Mouse (Mus musculus) embryonic facial prominence, embryonic 13.5 days (tissue): ENCODE data around the gene Sstr2. TPM values are rescaled to one million over a fixed set of nuclear protein-coding genes. Genes with fewer than 3 reads are reported as not detected.

ENCODE experiments used
- ATAC-seq: fragments of 200-750 bp; cut with Nextera tagmentation; 2 replicates; pipeline ENCODE4 v1.8.0; 2017; ENCODE audit warnings: low read depth; ENCODE audit not compliant: insufficient number of reproducible peaks, insufficient read depth, low FRiP score, low TSS enrichment
- H3K27ac ChIP-seq: fragments of 300-500 bp; sonication (generic); 2 replicates; pipeline ENCODE4 v1.5.1; 2015; ENCODE audit warnings: moderate library complexity, mild to moderate bottlenecking, inconsistent platforms
- H3K27me3 ChIP-seq: fragments of 300-500 bp; sonication (generic); 2 replicates; pipeline ENCODE4 v1.6.1; 2015; ENCODE audit warnings: mild to moderate bottlenecking, inconsistent platforms
- H3K36me3 ChIP-seq: fragments of 300-500 bp; sonication (generic); 2 replicates; pipeline ENCODE4 v1.6.1; 2015; ENCODE audit warnings: mild to moderate bottlenecking, inconsistent platforms
- H3K4me1 ChIP-seq: fragments of 300-500 bp; sonication (generic); 2 replicates; pipeline ENCODE4 v1.6.1; 2015; ENCODE audit warnings: inconsistent platforms
- H3K4me2 ChIP-seq: fragments of 300-500 bp; sonication (generic); 2 replicates; pipeline ENCODE4 v1.6.1; 2015; ENCODE audit warnings: moderate library complexity, mild to moderate bottlenecking, inconsistent platforms
- H3K4me3 ChIP-seq: fragments of 300-500 bp; sonication (generic); 2 replicates; pipeline ENCODE4 v1.5.1; 2015; ENCODE audit warnings: mild to moderate bottlenecking, inconsistent platforms
- H3K9ac ChIP-seq: fragments of 300-500 bp; sonication (generic); 2 replicates; pipeline ENCODE4 v1.6.1; 2015; ENCODE audit warnings: mild to moderate bottlenecking, inconsistent platforms
- H3K9me3 ChIP-seq: fragments of 300-500 bp; sonication (generic); 2 replicates; pipeline ENCODE4 v1.6.1; 2016; ENCODE audit warnings: inconsistent platforms
- WGBS: fragments of 180-500 bp; shearing (Covaris S2); methylation state at CpG from one replicate; pipeline ENCODE4 v1.1.7; 2015; ENCODE audit warnings: mixed read lengths; 5-methylcytosine and 5-hydroxymethylcytosine counted together
- polyA plus RNA-seq: library from polyadenylated mRNA; unstranded; fragments of >200 nt; fragmentation: Nextera tagmentation; extraction: Ambion mirVana; gene quantifications from 2 replicates; pipeline ENCODE4 v1.2.1, GENCODE M21; 2015

Sstr2 gene
- polyA plus RNA-seq, 1 experiment from 2014 or later, result 1.3 TPM

DNA sequence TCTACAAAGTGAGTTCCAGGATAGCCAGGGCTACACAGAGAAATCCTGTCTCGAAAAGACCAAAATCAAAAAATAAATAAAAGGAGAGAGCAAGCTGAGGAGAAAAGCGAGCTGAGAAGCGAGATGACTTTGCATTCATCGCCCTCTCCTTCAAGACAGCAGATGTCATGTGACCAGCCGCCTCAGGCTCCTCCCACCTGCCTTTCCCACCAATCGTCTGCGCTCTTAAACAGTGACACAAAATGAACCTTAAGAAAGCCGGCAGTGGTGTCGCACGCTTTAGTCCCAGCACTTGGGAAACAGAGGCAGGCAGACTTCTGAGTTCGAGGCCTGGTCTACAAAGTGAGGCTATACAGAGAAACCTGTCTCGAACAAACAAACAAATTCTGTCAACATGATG, 11.6 kb upstream of the Sstr2 start:
- WGBS, result 94% methylated on average over 12 of the region's 12 CpGs
- H3K4me1 ChIP-seq, result peaks cover 33% of the 10 kb centered on the region
- no peak for ATAC-seq
- H3K36me3 ChIP-seq, result no peaks in the 10 kb centered on the region
- no peak overlapping the region for H3K4me3 ChIP-seq
- H3K27me3 ChIP-seq, result no peaks in the 10 kb centered on the region
- H3K4me2 ChIP-seq, result no peak overlapping the region
- no peak overlapping the region for H3K9ac ChIP-seq
- H3K27ac ChIP-seq, result no peak overlapping the region
- H3K9me3 ChIP-seq, result no peaks in the 10 kb centered on the region

DNA sequence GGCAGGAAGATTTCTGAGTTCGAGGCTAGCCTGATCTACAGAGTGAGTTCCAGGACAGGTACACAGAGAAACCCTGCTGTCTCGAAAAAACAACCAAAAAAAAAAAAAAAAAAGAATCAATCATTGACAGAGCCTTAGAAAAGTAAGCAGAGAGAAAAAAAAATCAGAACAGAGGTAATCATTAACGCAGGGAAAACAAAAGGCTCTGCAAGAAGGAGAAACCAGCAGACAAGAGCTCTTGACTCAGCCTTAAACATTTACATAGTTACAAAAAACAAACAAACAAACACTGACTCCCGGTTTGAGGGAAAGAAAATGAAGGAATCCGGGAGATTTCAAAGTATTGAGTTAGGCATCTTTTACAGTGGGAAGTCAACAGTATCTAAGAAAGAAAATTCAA, 9.6 kb upstream of the Sstr2 start:
- peaks cover 4% of the 10 kb centered on the region; the same call in 1 of the 2 replicates for H3K27me3 ChIP-seq
- peaks cover 19% of the 10 kb centered on the region for H3K4me1 ChIP-seq
- no peaks in the 10 kb centered on the region for H3K36me3 ChIP-seq
- no peaks in the 10 kb centered on the region for H3K9me3 ChIP-seq
- H3K27ac ChIP-seq, result no peak overlapping the region
- H3K4me3 ChIP-seq, result no peak overlapping the region
- H3K9ac ChIP-seq, result no peak overlapping the region
- 82% methylated on average over 5 of the region's 5 CpGs for WGBS
- H3K4me2 ChIP-seq, result no peak overlapping the region
- ATAC-seq, result no peak

DNA sequence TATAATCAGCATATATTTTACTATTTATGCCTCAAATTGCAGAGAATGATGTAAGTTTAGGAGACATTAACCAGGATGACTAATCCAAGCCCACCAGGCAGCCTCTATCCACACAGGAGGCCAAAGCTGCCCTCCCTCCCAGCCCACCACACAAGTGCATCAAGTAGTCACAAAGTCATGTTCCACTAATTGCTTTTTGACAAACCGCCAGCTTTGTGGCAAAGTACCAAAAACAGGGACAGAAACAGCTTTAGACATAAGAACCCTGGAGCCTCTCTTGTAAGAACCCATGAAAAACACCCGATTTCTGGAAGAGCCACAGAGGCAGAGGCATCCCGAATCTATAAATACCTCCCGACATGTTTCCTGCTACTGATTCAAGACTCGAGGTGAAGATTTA, 8.9 kb upstream of the Sstr2 start:
- Histone ChIP-seq H3K27ac (no peak overlapping the region), H3K4me2 (no peak overlapping the region), H3K36me3 (no peaks in the 10 kb centered on the region), H3K4me1 (peaks cover 18% of the 10 kb centered on the region), H3K27me3 (peaks cover 5% of the 10 kb centered on the region; the same call in 1 of the 2 replicates), H3K4me3 (no peak overlapping the region), H3K9me3 (no peaks in the 10 kb centered on the region), H3K9ac (no peak overlapping the region)
- WGBS, result 73% methylated on average over 5 of the region's 5 CpGs
- ATAC-seq, result no peak

DNA sequence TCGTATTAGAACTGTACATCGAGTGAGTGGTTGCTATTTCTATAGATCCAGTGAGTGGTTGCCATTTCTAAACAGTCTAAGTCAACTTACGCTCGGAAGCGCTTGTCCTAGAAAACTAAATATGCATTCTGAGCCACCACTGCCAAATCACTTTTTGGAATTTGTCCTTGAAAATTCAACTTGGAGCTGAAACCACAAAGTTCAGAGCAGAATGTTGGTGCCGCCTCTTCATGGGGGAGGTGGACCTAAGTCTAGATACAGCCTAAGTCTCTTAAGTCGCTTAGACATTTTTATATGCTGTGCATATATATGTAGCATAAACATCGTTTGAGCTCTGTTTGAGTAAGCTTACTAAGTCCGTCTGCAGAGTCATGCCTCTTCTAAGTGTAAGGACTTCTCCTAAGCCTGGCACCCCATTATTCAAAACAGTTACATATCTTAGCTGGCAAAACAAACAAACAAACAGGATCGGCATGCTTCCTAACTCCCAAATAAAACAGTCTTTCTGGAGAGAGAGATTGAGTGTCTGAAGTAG, 8.0 kb upstream of the Sstr2 start:
- H3K9ac ChIP-seq, result no peak overlapping the region
- no peak overlapping the region; the same call in 1 of the 2 replicates for H3K27ac ChIP-seq
- ATAC-seq, result no peak
- no peaks in the 10 kb centered on the region for H3K9me3 ChIP-seq
- no peaks in the 10 kb centered on the region for H3K36me3 ChIP-seq
- peaks cover 7% of the 10 kb centered on the region; the same call in 1 of the 2 replicates for H3K27me3 ChIP-seq
- 84% methylated on average over 10 of the region's 10 CpGs for WGBS
- H3K4me3 ChIP-seq, result no peak overlapping the region
- H3K4me2 ChIP-seq, result no peak overlapping the region
- peaks cover 18% of the 10 kb centered on the region for H3K4me1 ChIP-seq

DNA sequence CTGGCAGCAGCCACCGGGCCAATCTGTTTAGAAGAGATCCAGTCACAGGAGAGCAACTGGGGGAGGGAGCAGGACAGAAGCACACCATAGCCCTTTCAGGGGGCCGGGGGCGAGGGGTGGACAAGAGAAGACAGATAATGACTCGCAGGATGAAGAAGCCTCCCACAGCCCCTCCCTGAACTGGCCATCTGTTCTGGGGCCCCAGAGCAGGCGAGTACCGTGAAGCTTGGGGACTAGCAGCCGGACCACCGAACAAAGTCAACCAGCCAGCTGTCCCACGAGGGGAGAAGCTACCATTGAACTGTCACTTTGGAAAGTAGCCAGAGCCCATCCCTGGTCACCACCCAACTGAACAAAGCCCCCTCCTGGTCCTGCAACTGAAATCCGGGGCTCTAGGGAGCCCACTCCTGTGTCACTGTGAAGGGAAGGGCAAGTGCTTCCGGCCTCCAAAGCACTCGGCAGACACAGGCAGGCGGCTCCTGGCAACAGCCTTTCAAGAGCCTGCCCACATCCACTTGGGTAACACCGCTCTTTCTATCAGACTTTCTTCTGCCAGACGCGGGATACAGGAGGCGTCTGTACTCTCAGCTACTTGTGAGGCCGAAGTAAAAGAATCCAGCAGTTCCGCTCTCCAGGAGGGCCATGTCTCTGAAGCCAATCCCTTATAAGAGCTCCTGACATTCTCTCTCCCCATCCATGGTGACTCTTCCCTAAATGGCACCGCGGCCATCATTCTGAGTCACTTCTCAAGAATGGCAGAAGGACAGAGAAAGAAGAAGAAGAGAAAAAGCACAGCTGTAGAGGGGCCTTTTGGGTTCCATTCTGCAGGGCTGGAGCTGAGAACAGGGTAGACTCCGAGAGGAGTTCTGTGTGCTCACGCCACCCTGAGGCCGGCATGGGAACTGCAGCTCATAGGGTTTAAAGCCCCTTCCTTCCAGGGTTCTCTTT, 7.2 kb upstream of the Sstr2 start:
- Histone ChIP-seq H3K27ac (no peak overlapping the region; the same call in 1 of the 2 replicates), H3K4me2 (peak overlapping the region; percentile 22), H3K9ac (no peak overlapping the region), H3K4me3 (no peak overlapping the region), H3K27me3 (peaks cover 7% of the 10 kb centered on the region; the same call in 1 of the 2 replicates), H3K9me3 (no peaks in the 10 kb centered on the region), H3K36me3 (no peaks in the 10 kb centered on the region), H3K4me1 (peaks cover 18% of the 10 kb centered on the region)
- ATAC-seq, result no peak
- WGBS, result 27% methylated on average over 24 of the region's 24 CpGs

DNA sequence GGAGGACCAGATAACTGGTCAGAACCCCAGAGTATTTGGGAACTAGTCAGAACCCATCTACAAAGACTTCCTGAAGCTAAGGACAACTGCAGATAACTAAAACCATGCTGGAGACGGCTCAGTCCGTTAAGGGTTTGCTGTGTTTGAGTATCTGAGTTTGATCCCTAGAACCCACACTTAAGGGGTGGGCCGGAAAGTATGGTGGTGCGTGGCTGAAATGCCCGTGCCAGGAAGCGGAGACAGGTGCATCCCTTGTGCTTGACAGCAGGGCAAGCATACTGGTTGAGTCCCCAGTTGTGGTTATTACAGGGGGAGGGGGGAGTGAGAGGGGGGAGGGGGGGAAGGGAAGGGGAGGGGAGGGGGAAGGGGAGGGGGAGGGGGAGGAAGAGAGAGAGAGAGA, 4.7 kb upstream of the Sstr2 start:
- H3K27me3 ChIP-seq, result peaks cover 32% of the 10 kb centered on the region
- no peak overlapping the region for H3K4me2 ChIP-seq
- H3K27ac ChIP-seq, result no peak overlapping the region
- ATAC-seq, result no peak
- WGBS, result 70% methylated on average over 6 of the region's 6 CpGs
- H3K36me3 ChIP-seq, result no peaks in the 10 kb centered on the region
- H3K4me1 ChIP-seq, result peaks cover 37% of the 10 kb centered on the region
- no peak overlapping the region for H3K4me3 ChIP-seq
- H3K9me3 ChIP-seq, result no peaks in the 10 kb centered on the region
- H3K9ac ChIP-seq, result no peak overlapping the region

DNA sequence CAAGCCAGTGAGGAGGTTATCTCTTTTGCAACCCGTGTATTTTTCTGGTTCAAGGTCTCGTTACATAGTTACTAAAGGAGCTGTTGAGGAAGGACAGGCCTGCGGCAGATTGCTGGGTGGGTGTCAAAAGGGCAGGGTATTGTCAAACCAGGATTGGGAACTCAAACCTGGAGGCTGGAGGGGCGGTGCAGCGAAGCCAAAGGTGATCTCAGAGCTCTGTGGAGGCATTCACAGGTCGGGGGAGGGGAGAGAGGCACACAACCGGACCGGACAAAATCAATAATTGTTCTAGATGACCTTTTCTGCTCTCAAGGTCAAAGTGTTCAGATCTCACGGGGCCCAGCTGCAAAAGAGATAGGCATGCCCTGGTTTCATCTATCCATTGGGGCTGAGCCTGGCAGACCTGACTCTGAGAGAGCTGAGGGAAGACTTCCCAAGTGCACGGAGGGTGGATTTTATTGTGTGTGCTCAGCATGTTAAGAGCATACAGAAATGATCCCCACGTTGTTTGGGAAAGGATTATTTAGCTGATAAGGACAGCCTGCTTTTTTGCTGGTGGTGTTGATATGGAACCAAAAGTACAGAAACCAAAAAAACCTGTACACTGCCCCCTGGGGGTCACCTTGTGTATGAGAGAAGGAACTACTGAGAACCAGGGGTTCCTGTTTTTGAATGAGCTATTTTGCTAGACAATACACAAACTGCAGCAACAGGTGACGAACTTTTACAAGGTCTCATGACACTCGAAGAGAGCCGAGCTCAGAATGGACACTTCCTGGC, 1.8 kb upstream of the Sstr2 start:
- WGBS, result 23% methylated on average over 14 of the region's 14 CpGs

DNA sequence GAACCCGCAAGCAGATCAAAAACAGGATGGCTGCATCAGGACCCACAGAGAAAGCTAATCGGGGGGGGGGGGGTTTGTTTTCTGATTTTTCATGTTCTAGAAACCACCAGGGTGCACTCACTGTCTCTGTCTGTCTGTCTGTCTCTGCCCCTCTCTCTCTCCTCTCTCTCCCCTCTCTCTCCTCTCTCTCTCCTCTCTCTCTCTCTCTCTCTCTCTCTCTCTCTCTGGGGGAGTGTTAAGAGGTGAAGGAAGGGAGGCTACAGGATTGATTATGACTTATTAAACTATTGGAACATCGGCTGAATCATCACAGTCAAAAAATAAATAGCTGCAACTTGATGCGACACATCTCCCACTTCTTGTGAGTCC, 855 bp upstream of the Sstr2 start:
- no peaks in the 10 kb centered on the region for H3K36me3 ChIP-seq
- H3K9me3 ChIP-seq, result no peaks in the 10 kb centered on the region
- H3K9ac ChIP-seq, result peak overlapping the region; percentile 64
- H3K4me3 ChIP-seq, result peak overlapping the region; percentile 50
- H3K27ac ChIP-seq, result no peak overlapping the region
- ATAC-seq, result no peak
- WGBS, result 24% methylated on average over 4 of the region's 4 CpGs
- peaks cover 27% of the 10 kb centered on the region for H3K4me1 ChIP-seq
- H3K27me3 ChIP-seq, result peaks cover 58% of the 10 kb centered on the region
- H3K4me2 ChIP-seq, result peak overlapping the region; percentile 94

More for the DNA sequence above, 1.8 kb upstream of the Sstr2 start:
- H3K4me2 ChIP-seq, result peak overlapping the region; percentile 94; the same call in 1 of the 2 replicates
- H3K4me1 ChIP-seq, result peaks cover 29% of the 10 kb centered on the region
- H3K36me3 ChIP-seq, result no peaks in the 10 kb centered on the region
- no peak overlapping the region; the same call in 1 of the 2 replicates for H3K27ac ChIP-seq
- peaks cover 58% of the 10 kb centered on the region for H3K27me3 ChIP-seq
- H3K9ac ChIP-seq, result no peak overlapping the region
- H3K4me3 ChIP-seq, result no peak overlapping the region
- H3K9me3 ChIP-seq, result no peaks in the 10 kb centered on the region
- no peak for ATAC-seq

DNA sequence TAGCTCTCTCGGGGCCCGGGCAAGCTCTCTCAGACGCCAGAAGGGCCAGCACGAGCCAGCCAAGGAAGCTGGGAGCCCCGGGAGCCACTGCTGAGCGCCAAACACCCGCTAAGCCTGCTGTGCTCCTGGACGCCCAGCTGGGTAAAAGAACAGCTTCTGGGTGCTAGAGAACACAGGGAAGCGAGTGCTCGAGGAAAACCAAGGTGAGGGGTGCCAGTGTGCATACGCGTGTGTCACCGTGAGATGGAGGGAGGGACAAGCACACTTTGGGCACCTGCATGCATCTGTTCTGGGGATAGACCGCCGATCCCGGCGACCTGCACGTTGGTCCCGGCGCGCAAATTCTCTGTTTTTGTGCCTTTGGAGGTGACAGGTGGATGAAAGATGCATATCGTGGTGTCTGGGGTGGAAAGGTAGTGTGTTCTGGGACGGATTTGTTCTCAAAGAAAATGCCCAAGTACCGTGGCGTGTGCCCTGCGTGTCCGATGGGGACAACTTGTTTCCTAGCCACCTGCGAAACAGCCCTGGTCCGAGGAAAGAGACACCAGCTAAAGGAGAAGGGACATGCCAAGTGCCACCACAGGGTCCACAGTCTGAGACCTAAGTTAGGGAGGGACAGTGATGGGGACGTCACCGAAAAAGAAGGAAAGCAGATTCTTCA, 408 bp downstream of the Sstr2 start:
- Histone ChIP-seq H3K4me2 (peak overlapping the region; percentile 94), H3K27me3 (peaks cover 54% of the 10 kb centered on the region), H3K4me1 (peaks cover 27% of the 10 kb centered on the region), H3K36me3 (no peaks in the 10 kb centered on the region), H3K9ac (peak overlapping the region; percentile 64), H3K27ac (no peak overlapping the region), H3K4me3 (peak overlapping the region; percentile 50), H3K9me3 (no peaks in the 10 kb centered on the region)
- no peak for ATAC-seq
- WGBS, result 2% methylated on average over 31 of the region's 31 CpGs

DNA sequence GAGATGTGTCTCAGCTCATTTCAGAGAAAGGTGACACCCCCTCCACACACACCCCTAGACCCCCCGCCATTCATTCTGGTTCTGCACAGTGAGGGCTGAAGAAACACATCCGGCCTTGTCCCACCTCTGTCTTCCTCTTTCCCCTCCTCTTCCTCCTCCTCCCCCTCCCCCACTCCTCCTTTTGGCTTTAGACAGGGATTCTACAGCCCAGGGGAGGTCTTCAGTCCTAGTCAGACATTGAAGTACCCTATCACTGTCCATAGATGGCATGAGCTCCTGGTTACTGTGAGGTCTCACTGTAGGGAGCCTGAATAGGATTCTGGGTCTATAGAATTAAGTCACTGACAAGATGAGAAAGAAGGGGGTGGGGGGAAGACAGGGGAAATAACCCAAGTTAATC, 1.9 kb downstream of the Sstr2 start:
- Histone ChIP-seq H3K27ac (no peak overlapping the region), H3K27me3 (peaks cover 51% of the 10 kb centered on the region), H3K4me2 (no peak overlapping the region), H3K9me3 (no peaks in the 10 kb centered on the region), H3K4me3 (no peak overlapping the region), H3K36me3 (no peaks in the 10 kb centered on the region), H3K9ac (no peak overlapping the region), H3K4me1 (peaks cover 27% of the 10 kb centered on the region)
- ATAC-seq, result no peak
- WGBS, result 64% methylated on average over 2 of the region's 2 CpGs

DNA sequence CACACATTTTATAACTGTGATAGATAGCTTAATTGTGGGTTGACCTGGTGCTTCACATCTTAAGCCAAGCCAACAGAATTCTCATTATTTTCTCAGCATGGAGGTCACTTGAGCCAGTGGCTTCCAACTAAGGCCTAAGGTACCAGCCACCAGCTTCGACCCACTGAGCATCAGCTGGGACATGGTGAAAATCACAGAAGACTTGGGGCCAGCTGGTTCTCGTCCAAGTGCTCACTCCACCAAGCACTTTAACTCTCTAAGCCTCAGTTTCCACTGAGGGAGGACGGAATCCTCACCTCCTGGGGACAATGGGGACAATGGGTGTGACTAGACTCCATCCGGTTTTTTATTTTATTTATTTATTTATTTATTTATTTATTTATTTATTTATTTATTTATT, 2.9 kb downstream of the Sstr2 start:
- Histone ChIP-seq H3K27ac (no peak overlapping the region), H3K9ac (no peak overlapping the region), H3K9me3 (no peaks in the 10 kb centered on the region), H3K4me1 (peaks cover 27% of the 10 kb centered on the region), H3K4me2 (no peak overlapping the region), H3K27me3 (peaks cover 51% of the 10 kb centered on the region), H3K36me3 (no peaks in the 10 kb centered on the region), H3K4me3 (no peak overlapping the region)
- WGBS, result 86% methylated on average over 4 of the region's 4 CpGs
- ATAC-seq, result no peak
